Mouse (Mus musculus) spleen, postnatal 4 days (tissue): ENCODE data around the gene Serpinb2.

Experiments used
- DNase-seq, 2 experiments: peaks; one replicate each; pipeline ENCODE4 v3.0.0; 2022; ENCODE audit warnings: low spot score in 2 of 2

Serpinb2 gene

GRCm38 (mm10) chr1:107581220-107581619 is 70.0 kb downstream of the Serpinb2 start:
- DNase-seq, result no peak

- no peak for DNase-seq
These were observed 71.7 kb downstream of the Serpinb2 start for GRCm38 (mm10) chr1:107582900-107583299.

GRCm38 (mm10) chr1:107583958-107584376 is 72.7 kb downstream of the Serpinb2 start:
- DNase-seq, result no peak

- DNase-seq, result no peak
These were observed 73.7 kb downstream of the Serpinb2 start for GRCm38 (mm10) chr1:107584932-107585331.
